ENCODE assay signal across 21 mouse cellular contexts in the genomic region with DNA sequence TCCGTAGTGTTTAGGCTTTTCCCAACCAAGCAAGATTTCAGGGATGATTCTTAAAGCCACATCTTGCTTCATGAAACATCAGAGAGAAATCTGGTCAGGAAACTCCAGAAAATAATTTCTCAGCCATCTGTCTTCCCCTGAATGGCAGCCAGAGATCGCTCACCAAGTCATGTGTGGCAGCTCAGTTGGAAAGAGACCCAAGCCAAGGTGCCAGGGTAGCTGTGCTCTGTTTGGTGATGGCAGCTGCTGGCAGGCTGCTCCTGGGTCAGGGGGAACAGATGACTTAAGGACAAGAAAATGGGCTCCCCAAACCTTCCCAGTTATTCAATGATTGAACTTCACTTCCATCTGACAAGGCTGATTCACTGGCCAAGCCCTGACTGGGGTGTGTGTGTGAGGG.
A peak's percentile ranks its signal among the peaks of the same experiment; 100 is the strongest.
DNase-seq lines count a peak whose midpoint lies in the region; ATAC-seq lines count a peak whose summit lies in the region.
"Had no signal": no experiment of that assay in that cellular context is flagged by ENCODE, and none has a peak within 500 bp of the region (broad histone marks: within the 10 kb centered on the region; RNA-seq: fewer than 3 reads in every experiment).

No protein-coding gene starts in this region.

- no peaks in the 10 kb centered on the region for H3K36me3 ChIP-seq in hindbrain, embryonic 16.5 days (ENCODE audit: control insufficient read depth, insufficient read depth, low read length)
- no peaks in the 10 kb centered on the region for H3K36me3 ChIP-seq in hindbrain, embryonic 14.5 days (replicated peaks; ENCODE audit: control insufficient read depth, insufficient read depth)
- no peaks in the 10 kb centered on the region for H3K36me3 ChIP-seq in intestine, embryonic 15.5 days
- H3K36me3 ChIP-seq: embryonic facial prominence, embryonic 10.5 days; limb, embryonic 10.5 days; midbrain, embryonic 10.5 days; neural tube, embryonic 13.5 days had no signal

- H3K4me3 ChIP-seq in hindbrain, embryonic 16.5 days (ENCODE audit: low read length), result no peak overlapping the region
- no peak overlapping the region for H3K4me3 ChIP-seq in hindbrain, embryonic 14.5 days (replicated peaks; ENCODE audit: low read length)
- H3K4me3 ChIP-seq in intestine, embryonic 15.5 days (replicated peaks), result no peak overlapping the region
- H3K4me3 ChIP-seq: embryonic facial prominence, embryonic 10.5 days; limb, embryonic 10.5 days; midbrain, embryonic 10.5 days; neural tube, embryonic 13.5 days had no signal

- no peak for DNase-seq in hindbrain, embryonic 14.5 days (ENCODE audit: low spot score)
- DNase-seq in NIH3T3 (ENCODE audit: low read depth), result peak; percentile 14
- DNase-seq in cerebellum, adult 11 months, result peak; percentile 86
- peak; percentile 89 to 92 for DNase-seq in cerebellum, postnatal 14 days
- DNase-seq in gastrocnemius, postnatal 14 days, result no peak
- DNase-seq: lung, adult 2 months; lung, postnatal 36 days; right cerebral cortex, postnatal 14 days; thymus, postnatal 14 days had no signal

- no peak overlapping the region for H3K9ac ChIP-seq in hindbrain, embryonic 16.5 days (ENCODE audit: low read depth, low read length)
- no peak overlapping the region for H3K9ac ChIP-seq in hindbrain, embryonic 14.5 days
- H3K9ac ChIP-seq in intestine, embryonic 15.5 days, result no peak overlapping the region
- H3K9ac ChIP-seq: neural tube, embryonic 13.5 days had no signal

- peak; percentile 52 for ATAC-seq in hindbrain, embryonic 16.5 days
- no peak for ATAC-seq in hindbrain, embryonic 14.5 days (ENCODE audit: low FRiP score)
- no peak for ATAC-seq in intestine, embryonic 15.5 days
- ATAC-seq in frontal cortex, adult (ENCODE audit: low TSS enrichment), result no peak
- ATAC-seq: inflammation-experienced regulatory T-cells, adult 6 months had no signal

- H3K9me3 ChIP-seq in hindbrain, embryonic 16.5 days (ENCODE audit: control insufficient read depth, low read length), result no peaks in the 10 kb centered on the region
- H3K9me3 ChIP-seq in hindbrain, embryonic 14.5 days (ENCODE audit: control insufficient read depth, low read length), result no peaks in the 10 kb centered on the region
- H3K9me3 ChIP-seq in intestine, embryonic 15.5 days, result no peaks in the 10 kb centered on the region
- H3K9me3 ChIP-seq: embryonic facial prominence, embryonic 10.5 days; limb, embryonic 10.5 days; midbrain, embryonic 10.5 days; neural tube, embryonic 13.5 days had no signal

- WGBS in hindbrain, embryonic 16.5 days, result 82% methylated on average over 2 of the region's 2 CpGs
- 94% methylated on average over 2 of the region's 2 CpGs for WGBS in hindbrain, embryonic 14.5 days
- WGBS in intestine, embryonic 15.5 days, result 90% methylated on average over 2 of the region's 2 CpGs

- H3K27me3 ChIP-seq in hindbrain, embryonic 16.5 days (replicated peaks; ENCODE audit: control insufficient read depth, insufficient read depth, low read length), result no peaks in the 10 kb centered on the region
- no peaks in the 10 kb centered on the region for H3K27me3 ChIP-seq in hindbrain, embryonic 14.5 days (ENCODE audit: control insufficient read depth, insufficient read depth, low read length)
- no peaks in the 10 kb centered on the region for H3K27me3 ChIP-seq in intestine, embryonic 15.5 days (replicated peaks)
- H3K27me3 ChIP-seq: neural tube, embryonic 13.5 days had no signal

- H3K4me2 ChIP-seq in hindbrain, embryonic 16.5 days (ENCODE audit: low read length), result no peak overlapping the region
- H3K4me2 ChIP-seq in hindbrain, embryonic 14.5 days (replicated peaks), result no peak overlapping the region
- no peak overlapping the region for H3K4me2 ChIP-seq in intestine, embryonic 15.5 days (replicated peaks)
- H3K4me2 ChIP-seq: heart, embryonic 11.5 days; liver, embryonic 11.5 days; neural tube, embryonic 13.5 days had no signal

- intact Hi-C loops in gastrocnemius, postnatal 14 days (cut with DNase I; ENCODE audit: low total_unique reads), result no loop called here

- H3K27ac ChIP-seq in hindbrain, embryonic 16.5 days (ENCODE audit: low read depth, low read length), result no peak overlapping the region
- H3K27ac ChIP-seq in hindbrain, embryonic 14.5 days, result no peak overlapping the region
- H3K27ac ChIP-seq in intestine, embryonic 15.5 days, result no peak overlapping the region
- H3K27ac ChIP-seq: embryonic facial prominence, embryonic 10.5 days; kidney, postnatal 0 days; limb, embryonic 10.5 days; midbrain, embryonic 10.5 days; neural tube, embryonic 13.5 days; stomach, postnatal 0 days had no signal

- H3K4me1 ChIP-seq in hindbrain, embryonic 16.5 days (ENCODE audit: control insufficient read depth, insufficient read depth, low read depth, low read length), result no peaks in the 10 kb centered on the region
- no peaks in the 10 kb centered on the region for H3K4me1 ChIP-seq in hindbrain, embryonic 14.5 days (replicated peaks; ENCODE audit: control insufficient read depth, insufficient read depth, low read length)
- no peaks in the 10 kb centered on the region for H3K4me1 ChIP-seq in intestine, embryonic 15.5 days (replicated peaks)
- H3K4me1 ChIP-seq: midbrain, embryonic 10.5 days; neural tube, embryonic 13.5 days had no signal

Comparison
In these comparisons a context has a peak if more than half of its experiments do, and no peak if none do; other contexts are left out.
1. DNase-seq: peak in NIH3T3 (single experiment), cerebellum, adult 11 months (single experiment) and cerebellum, postnatal 14 days (2 of 2); none in hindbrain, embryonic 14.5 days (single experiment) and gastrocnemius, postnatal 14 days (single experiment).